Mouse (Mus musculus): ENCODE results near the gene Pmpcb. TPM values are rescaled to one million over a fixed set of nuclear protein-coding genes. Genes with fewer than 3 reads are reported as not detected.

Gene Pmpcb
- polyA plus RNA-seq, 1 experiment = 19.0 TPM

DNA sequence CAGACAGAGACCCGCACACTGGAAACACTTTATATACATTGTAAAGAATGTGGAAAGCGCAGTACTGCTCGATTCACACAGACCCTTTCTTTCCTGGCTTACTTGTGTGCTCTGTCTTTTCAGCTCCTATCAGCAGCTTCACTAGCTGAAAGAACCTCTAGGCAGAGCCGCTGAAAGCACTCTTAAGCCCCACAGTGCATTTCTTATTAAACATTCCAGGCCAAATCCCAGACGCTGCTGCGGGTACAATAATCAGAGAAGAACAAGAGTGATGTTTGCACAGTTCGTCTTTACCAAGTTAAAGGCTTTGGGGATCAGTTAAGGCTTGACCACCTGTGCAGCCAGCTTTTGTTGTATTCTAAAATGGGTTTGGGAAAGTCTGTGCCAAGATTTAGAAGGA is 12.1 kb upstream of the Pmpcb start:
- TF ChIP-seq GATA1 (IDR thresholded peaks at IDR 0.05; ENCODE audit: borderline replicate concordance, low read length) = no peak
- no peak for TF ChIP-seq FLI1 (IDR thresholded peaks at IDR 0.05; ENCODE audit: low read length)
- Histone ChIP-seq H3K9me3 (no peaks in the 10 kb centered on the region), H3K27me3 (replicated peaks) (peaks cover 7% of the 10 kb centered on the region), H3K36me3 (replicated peaks; ENCODE audit: low read length) (no peaks in the 10 kb centered on the region), H3K4me1 (no peaks in the 10 kb centered on the region), H3K4me3 (replicated peaks) (no peak overlapping the region)

GRCm38 (mm10) chr5:21729107-21729506 is 7.8 kb upstream of the Pmpcb start:
- Histone ChIP-seq H3K36me3 (replicated peaks; ENCODE audit: low read length) (no peaks in the 10 kb centered on the region), H3K4me1 (peaks cover 11% of the 10 kb centered on the region; the same call in 1 of the 2 replicates), H3K9me3 (no peaks in the 10 kb centered on the region), H3K4me3 (replicated peaks) (no peak overlapping the region), H3K27me3 (replicated peaks) (peaks cover 4% of the 10 kb centered on the region)
- TF ChIP-seq FLI1 (IDR thresholded peaks at IDR 0.05; ENCODE audit: low read length) = no peak
- TF ChIP-seq GATA1 (IDR thresholded peaks at IDR 0.05; ENCODE audit: borderline replicate concordance, low read length) = no peak

DNA sequence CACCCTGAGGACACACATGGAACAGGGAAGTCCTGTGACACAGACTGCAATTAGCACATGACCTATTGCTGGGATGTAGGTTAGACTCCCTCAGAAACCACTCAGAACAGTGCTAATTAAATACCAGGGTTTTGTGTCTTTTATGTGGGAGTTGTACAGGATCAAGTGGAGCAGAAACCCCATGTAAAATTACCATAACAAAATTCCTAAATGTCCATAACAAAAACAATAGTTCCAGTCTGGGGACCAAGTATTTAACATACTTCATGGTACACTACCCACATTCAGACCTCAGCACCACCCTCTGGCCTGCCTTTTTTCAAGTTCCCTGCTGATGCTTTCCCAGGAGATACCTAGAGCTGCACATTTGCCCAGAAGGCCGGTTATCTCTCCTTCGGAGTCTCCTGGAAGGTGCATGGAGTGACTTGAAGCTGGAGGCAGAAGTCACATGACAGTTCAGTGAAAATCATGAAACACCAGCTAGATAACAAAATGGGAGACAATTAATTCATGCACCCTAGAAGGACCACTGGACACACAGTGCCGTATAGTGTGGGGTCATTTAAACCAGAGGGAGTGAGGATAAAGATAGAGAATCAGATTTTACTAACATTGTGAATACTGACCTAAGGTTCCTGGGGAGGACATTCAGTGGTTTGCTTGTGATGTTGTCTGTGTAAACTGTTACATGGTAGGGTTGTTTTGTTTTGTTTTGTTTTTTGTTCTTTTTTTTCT is 4.6 kb upstream of the Pmpcb start:
- TF ChIP-seq FLI1 (IDR thresholded peaks at IDR 0.05; ENCODE audit: low read length) (no peak), GATA1 (IDR thresholded peaks at IDR 0.05; ENCODE audit: borderline replicate concordance, low read length) (no peak)
- no peak overlapping the region for H3K4me3 ChIP-seq (replicated peaks)
- peaks cover 25% of the 10 kb centered on the region for H3K4me1 ChIP-seq
- H3K27me3 ChIP-seq (replicated peaks) = no peaks in the 10 kb centered on the region
- no peaks in the 10 kb centered on the region for H3K36me3 ChIP-seq (replicated peaks; ENCODE audit: low read length)
- H3K9me3 ChIP-seq = no peaks in the 10 kb centered on the region

DNA sequence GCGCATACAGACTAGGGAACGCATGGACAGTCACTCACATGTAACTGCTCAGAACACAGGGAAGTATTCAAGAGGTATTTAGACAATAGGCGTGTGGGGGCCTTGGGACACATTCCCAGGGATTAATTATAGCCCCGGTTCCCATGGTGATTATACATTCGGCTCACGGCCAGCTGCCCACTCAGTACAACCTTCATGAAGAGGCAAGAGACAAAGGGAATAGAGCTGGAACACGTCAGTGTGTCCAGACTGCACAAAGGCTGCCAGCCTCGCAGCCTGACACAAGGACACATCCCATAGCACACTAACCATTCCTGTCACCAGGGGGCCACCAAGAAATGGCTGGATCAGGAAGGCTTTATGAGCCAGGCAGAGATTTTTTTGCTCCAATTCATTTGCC is 4.0 kb upstream of the Pmpcb start:
- H3K9me3 ChIP-seq = no peaks in the 10 kb centered on the region
- no peaks in the 10 kb centered on the region for H3K27me3 ChIP-seq (replicated peaks)

DNA sequence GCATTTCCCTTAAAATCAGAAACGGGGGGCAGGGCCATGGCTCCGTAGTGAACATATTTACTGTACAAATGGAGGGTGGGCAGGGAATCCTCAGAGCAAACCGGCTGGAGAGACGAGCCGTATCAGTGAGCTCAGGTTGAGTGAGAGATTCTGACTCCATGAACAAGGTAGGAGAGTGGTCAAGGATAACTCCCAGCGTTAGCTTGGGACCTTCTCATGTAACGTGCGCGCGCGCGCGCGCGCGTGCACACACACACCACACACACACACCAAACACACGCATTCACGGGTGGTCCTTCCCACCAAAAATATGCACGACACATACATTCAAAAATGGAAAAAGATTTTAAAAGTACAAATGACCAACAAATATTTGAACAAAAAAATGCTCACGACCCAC is 1.8 kb upstream of the Pmpcb start:
- Histone ChIP-seq H3K27me3 (replicated peaks) (no peaks in the 10 kb centered on the region), H3K36me3 (replicated peaks; ENCODE audit: low read length) (peaks cover 17% of the 10 kb centered on the region), H3K4me1 (peaks cover 37% of the 10 kb centered on the region), H3K4me3 (replicated peaks) (peak overlapping the region; percentile 88), H3K9me3 (no peaks in the 10 kb centered on the region)
- TF ChIP-seq FLI1 (IDR thresholded peaks at IDR 0.05; ENCODE audit: low read length) = no peak
- no peak for TF ChIP-seq GATA1 (IDR thresholded peaks at IDR 0.05; ENCODE audit: borderline replicate concordance, low read length)

More for the DNA sequence above, 4.0 kb upstream of the Pmpcb start:
- Histone ChIP-seq H3K36me3 (replicated peaks; ENCODE audit: low read length) (no peaks in the 10 kb centered on the region), H3K4me1 (peaks cover 29% of the 10 kb centered on the region), H3K4me3 (replicated peaks) (no peak overlapping the region)
- TF ChIP-seq GATA1 (IDR thresholded peaks at IDR 0.05; ENCODE audit: borderline replicate concordance, low read length) (no peak), FLI1 (IDR thresholded peaks at IDR 0.05; ENCODE audit: low read length) (no peak)

- H3K27me3 ChIP-seq (replicated peaks) = no peaks in the 10 kb centered on the region
- TF ChIP-seq FLI1 (IDR thresholded peaks at IDR 0.05; ENCODE audit: low read length) = no peak
- no peak for TF ChIP-seq GATA1 (IDR thresholded peaks at IDR 0.05; ENCODE audit: borderline replicate concordance, low read length)
- no peaks in the 10 kb centered on the region for H3K9me3 ChIP-seq
- peaks cover 22% of the 10 kb centered on the region for H3K36me3 ChIP-seq (replicated peaks; ENCODE audit: low read length)
- H3K4me1 ChIP-seq = peaks cover 34% of the 10 kb centered on the region
- H3K4me3 ChIP-seq (replicated peaks) = peak overlapping the region; percentile 88
Measured at GRCm38 (mm10) chr5:21735584-21735983, 1.4 kb upstream of the Pmpcb start.

GRCm38 (mm10) chr5:21736046-21736445 is 895 bp upstream of the Pmpcb start:
- Histone ChIP-seq H3K27me3 (replicated peaks) (no peaks in the 10 kb centered on the region), H3K4me3 (replicated peaks) (no peak overlapping the region), H3K9me3 (no peaks in the 10 kb centered on the region), H3K4me1 (peaks cover 31% of the 10 kb centered on the region), H3K36me3 (replicated peaks; ENCODE audit: low read length) (peaks cover 24% of the 10 kb centered on the region)
- no peak for TF ChIP-seq FLI1 (IDR thresholded peaks at IDR 0.05; ENCODE audit: low read length)
- no peak for TF ChIP-seq GATA1 (IDR thresholded peaks at IDR 0.05; ENCODE audit: borderline replicate concordance, low read length)

- H3K9me3 ChIP-seq = no peaks in the 10 kb centered on the region
- H3K4me3 ChIP-seq (replicated peaks) = peak overlapping the region; percentile 95
- peaks cover 30% of the 10 kb centered on the region for H3K4me1 ChIP-seq
- peaks cover 39% of the 10 kb centered on the region for H3K36me3 ChIP-seq (replicated peaks; ENCODE audit: low read length)
- H3K27me3 ChIP-seq (replicated peaks) = no peaks in the 10 kb centered on the region
- no peak for TF ChIP-seq FLI1 (IDR thresholded peaks at IDR 0.05; ENCODE audit: low read length)
- TF ChIP-seq GATA1 (IDR thresholded peaks at IDR 0.05; ENCODE audit: borderline replicate concordance, low read length) = no peak
Measured at GRCm38 (mm10) chr5:21737620-21738019, 679 bp downstream of the Pmpcb start.

- Histone ChIP-seq H3K9me3 (no peaks in the 10 kb centered on the region), H3K27me3 (replicated peaks) (no peaks in the 10 kb centered on the region), H3K4me3 (replicated peaks) (no peak overlapping the region), H3K4me1 (peaks cover 27% of the 10 kb centered on the region), H3K36me3 (replicated peaks; ENCODE audit: low read length) (peaks cover 54% of the 10 kb centered on the region)
- TF ChIP-seq FLI1 (IDR thresholded peaks at IDR 0.05; ENCODE audit: low read length) (no peak), GATA1 (IDR thresholded peaks at IDR 0.05; ENCODE audit: borderline replicate concordance, low read length) (no peak)
Measured at GRCm38 (mm10) chr5:21739120-21739519, 2.2 kb downstream of the Pmpcb start.

DNA sequence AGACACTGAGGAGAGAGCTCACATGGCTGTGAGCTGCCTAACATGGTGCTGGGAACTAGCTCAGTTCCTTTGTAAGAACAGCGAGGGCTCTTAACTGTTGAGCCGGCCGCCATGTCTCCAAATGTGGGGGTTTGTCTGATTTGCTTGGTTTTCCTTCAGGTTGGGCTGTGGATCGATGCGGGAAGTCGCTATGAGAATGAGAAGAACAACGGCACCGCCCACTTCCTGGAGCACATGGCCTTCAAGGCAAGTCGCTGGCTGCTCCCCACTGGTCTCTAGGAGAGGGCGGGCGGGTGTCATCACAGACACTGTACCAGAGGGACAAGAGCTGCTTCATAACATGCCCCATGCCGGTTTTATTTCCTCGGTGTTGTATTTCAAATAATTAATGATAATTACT is 2.9 kb downstream of the Pmpcb start:
- TF ChIP-seq FLI1 (IDR thresholded peaks at IDR 0.05; ENCODE audit: low read length) (no peak), GATA1 (IDR thresholded peaks at IDR 0.05; ENCODE audit: borderline replicate concordance, low read length) (no peak)
- H3K4me1 ChIP-seq = peaks cover 26% of the 10 kb centered on the region
- H3K36me3 ChIP-seq (replicated peaks; ENCODE audit: low read length) = peaks cover 62% of the 10 kb centered on the region

More for the DNA sequence above, 2.9 kb downstream of the Pmpcb start:
- Histone ChIP-seq H3K4me3 (replicated peaks) (no peak overlapping the region), H3K9me3 (no peaks in the 10 kb centered on the region), H3K27me3 (replicated peaks) (no peaks in the 10 kb centered on the region)

All from megakaryocyte, embryonic 14.5 days (primary cell).